Mouse (Mus musculus): Measurements from ENCODE around the gene Olfr12. TPM values are rescaled to one million over a fixed set of nuclear protein-coding genes. Genes with fewer than 3 reads are reported as not detected.

Gene Olfr12
- total and polyA plus RNA-seq, 3 experiments, result not detected

GRCm38 (mm10) chr1:92628227-92628626 lies 10.6 kb downstream of the Olfr12 start:
- no peaks in the 10 kb centered on the region for H3K36me3 ChIP-seq (ENCODE audit: control insufficient read depth, insufficient read depth, low read length)
- WGBS, result 49% methylated on average over 4 of the region's 4 CpGs
- H3K79me2 ChIP-seq (replicated peaks; ENCODE audit: control insufficient read depth, insufficient read depth, low read length), result no peaks in the 10 kb centered on the region
- no peak for DNase-seq
- no peak overlapping the region for H3K4me3 ChIP-seq
- no peaks in the 10 kb centered on the region for H3K4me1 ChIP-seq (ENCODE audit: control insufficient read depth, insufficient read depth, low read length)
- no peaks in the 10 kb centered on the region for H3K27me3 ChIP-seq (ENCODE audit: control insufficient read depth, insufficient read depth, low read length)
- H3K27ac ChIP-seq, result no peak overlapping the region
- TF ChIP-seq CTCF (IDR thresholded peaks at IDR 0.05), result no peak
- TF ChIP-seq POLR2A (IDR thresholded peaks at IDR 0.05; ENCODE audit: insufficient read depth, low read depth, low read length), result no peak
- no peak for TF ChIP-seq EP300 (IDR thresholded peaks at IDR 0.05; ENCODE audit: insufficient read depth, low read depth, low read length)
- intact Hi-C loops (cut with DNase I), result no loop called here
- H3K9ac ChIP-seq (ENCODE audit: low read depth, low read length), result no peak overlapping the region

DNA sequence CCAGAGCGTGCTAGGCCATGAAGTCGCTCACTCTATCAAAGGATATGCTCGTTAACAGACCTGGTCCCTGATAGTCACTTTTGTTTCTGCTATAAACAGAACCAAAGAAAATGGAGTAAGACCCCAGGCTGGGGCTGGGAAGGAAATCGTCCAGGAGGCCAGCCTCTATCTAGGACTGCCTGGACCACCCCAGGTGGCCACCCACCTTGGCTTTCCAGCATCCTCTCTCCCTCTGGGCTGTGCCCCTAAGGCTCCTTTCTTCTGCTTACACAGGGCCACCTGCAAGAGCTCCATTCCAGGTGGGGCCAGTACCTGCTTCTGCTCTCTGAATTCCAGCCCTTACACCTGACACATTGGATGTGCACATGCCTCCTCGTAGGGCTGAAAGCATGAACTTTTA lies 14.6 kb downstream of the Olfr12 start:
- Histone ChIP-seq H3K27me3 (ENCODE audit: control insufficient read depth, insufficient read depth, low read length) (no peaks in the 10 kb centered on the region), H3K9ac (ENCODE audit: low read depth, low read length) (no peak overlapping the region), H3K36me3 (ENCODE audit: control insufficient read depth, insufficient read depth, low read length) (no peaks in the 10 kb centered on the region), H3K4me1 (ENCODE audit: control insufficient read depth, insufficient read depth, low read length) (no peaks in the 10 kb centered on the region), H3K79me2 (replicated peaks; ENCODE audit: control insufficient read depth, insufficient read depth, low read length) (no peaks in the 10 kb centered on the region), H3K27ac (no peak overlapping the region), H3K4me3 (no peak overlapping the region)
- intact Hi-C loops (cut with DNase I), result no loop called here
- DNase-seq, result no peak
- TF ChIP-seq CTCF (IDR thresholded peaks at IDR 0.05), result no peak
- no peak for TF ChIP-seq POLR2A (IDR thresholded peaks at IDR 0.05; ENCODE audit: insufficient read depth, low read depth, low read length)
- no peak for TF ChIP-seq EP300 (IDR thresholded peaks at IDR 0.05; ENCODE audit: insufficient read depth, low read depth, low read length)
- 71% methylated on average over 5 of the region's 5 CpGs for WGBS

DNA sequence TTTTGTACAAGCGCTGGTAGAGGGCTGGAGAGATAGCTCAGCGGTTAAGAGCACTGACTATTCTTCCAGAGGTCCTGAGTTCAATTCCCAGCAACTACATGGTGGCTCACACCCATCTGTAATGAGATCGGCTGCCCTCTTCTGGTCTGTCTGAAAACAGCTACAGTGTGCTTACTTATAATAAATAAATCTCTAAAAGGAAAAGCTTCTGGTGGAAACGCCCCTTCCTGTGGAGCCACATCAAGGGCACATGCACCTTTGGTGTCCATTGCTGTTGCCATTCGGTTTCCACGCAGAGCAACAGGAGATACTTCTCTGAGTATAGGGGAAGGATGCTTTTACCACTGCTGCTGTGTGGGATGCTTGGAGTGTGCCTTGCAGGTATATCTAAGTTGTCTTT lies 15.4 kb downstream of the Olfr12 start:
- Histone ChIP-seq H3K4me3 (no peak overlapping the region), H3K27ac (no peak overlapping the region), H3K4me1 (ENCODE audit: control insufficient read depth, insufficient read depth, low read length) (no peaks in the 10 kb centered on the region), H3K27me3 (ENCODE audit: control insufficient read depth, insufficient read depth, low read length) (no peaks in the 10 kb centered on the region), H3K79me2 (replicated peaks; ENCODE audit: control insufficient read depth, insufficient read depth, low read length) (no peaks in the 10 kb centered on the region), H3K9ac (ENCODE audit: low read depth, low read length) (no peak overlapping the region), H3K36me3 (ENCODE audit: control insufficient read depth, insufficient read depth, low read length) (no peaks in the 10 kb centered on the region)
- 71% methylated on average over 6 of the region's 6 CpGs for WGBS
- TF ChIP-seq EP300 (IDR thresholded peaks at IDR 0.05; ENCODE audit: insufficient read depth, low read depth, low read length) (no peak), CTCF (IDR thresholded peaks at IDR 0.05) (0 out of 2 replicates have a peak, but pooled peaks have one; percentile 1), POLR2A (IDR thresholded peaks at IDR 0.05; ENCODE audit: insufficient read depth, low read depth, low read length) (no peak)
- intact Hi-C loops (cut with DNase I), result no loop called here
- no peak for DNase-seq

DNA sequence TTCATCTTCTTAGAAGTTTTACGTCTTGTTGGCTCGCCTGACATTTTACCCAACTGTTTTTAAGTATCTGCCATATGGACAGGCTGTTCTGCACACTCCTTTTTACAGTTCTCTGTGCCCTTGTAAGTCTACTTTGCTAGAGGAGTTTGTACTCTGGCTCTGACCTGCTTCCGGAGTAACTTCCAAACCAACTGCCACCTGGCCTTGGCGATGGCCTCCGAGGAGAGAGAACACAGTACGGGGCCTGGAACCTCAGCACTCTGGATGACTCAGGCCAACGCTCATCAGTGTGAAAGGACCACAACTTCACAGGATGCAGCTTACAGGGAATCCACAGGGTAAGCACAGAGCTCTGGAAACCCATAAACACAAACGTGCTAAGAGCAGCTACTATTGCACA lies 16.1 kb downstream of the Olfr12 start:
- Histone ChIP-seq H3K27ac (no peak overlapping the region), H3K4me1 (ENCODE audit: control insufficient read depth, insufficient read depth, low read length) (no peaks in the 10 kb centered on the region), H3K79me2 (replicated peaks; ENCODE audit: control insufficient read depth, insufficient read depth, low read length) (no peaks in the 10 kb centered on the region), H3K9ac (ENCODE audit: low read depth, low read length) (no peak overlapping the region), H3K4me3 (no peak overlapping the region), H3K27me3 (ENCODE audit: control insufficient read depth, insufficient read depth, low read length) (no peaks in the 10 kb centered on the region), H3K36me3 (ENCODE audit: control insufficient read depth, insufficient read depth, low read length) (no peaks in the 10 kb centered on the region)
- 78% methylated on average over 8 of the region's 8 CpGs for WGBS
- TF ChIP-seq EP300 (IDR thresholded peaks at IDR 0.05; ENCODE audit: insufficient read depth, low read depth, low read length), result no peak
- TF ChIP-seq POLR2A (IDR thresholded peaks at IDR 0.05; ENCODE audit: insufficient read depth, low read depth, low read length), result no peak
- TF ChIP-seq CTCF (IDR thresholded peaks at IDR 0.05), result no peak
- intact Hi-C loops (cut with DNase I), result no loop called here
- no peak for DNase-seq

DNA sequence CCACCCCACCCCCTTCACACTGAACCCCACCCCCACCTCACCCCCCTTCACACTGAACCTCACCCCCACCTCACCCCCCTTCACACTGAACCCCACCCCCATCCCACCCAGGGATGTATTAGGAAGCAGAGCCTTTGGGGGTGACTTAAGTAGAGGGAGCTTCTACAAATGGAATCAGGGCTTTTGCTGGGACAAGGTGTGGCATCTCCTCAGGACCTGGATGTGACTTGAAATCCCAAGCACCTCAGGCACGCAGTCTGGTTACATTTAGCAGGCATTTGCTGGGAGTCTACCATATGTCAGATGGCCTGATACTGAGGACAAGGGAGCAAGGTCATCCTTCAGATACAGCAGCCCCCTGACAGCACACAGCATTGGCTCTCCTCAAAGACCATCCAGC lies 17.0 kb downstream of the Olfr12 start:
- H3K27me3 ChIP-seq (ENCODE audit: control insufficient read depth, insufficient read depth, low read length), result no peaks in the 10 kb centered on the region
- no peaks in the 10 kb centered on the region for H3K79me2 ChIP-seq (replicated peaks; ENCODE audit: control insufficient read depth, insufficient read depth, low read length)
- intact Hi-C loops (cut with DNase I), result no loop called here
- H3K36me3 ChIP-seq (ENCODE audit: control insufficient read depth, insufficient read depth, low read length), result no peaks in the 10 kb centered on the region
- no peaks in the 10 kb centered on the region for H3K4me1 ChIP-seq (ENCODE audit: control insufficient read depth, insufficient read depth, low read length)
- no peak overlapping the region for H3K27ac ChIP-seq
- H3K9ac ChIP-seq (ENCODE audit: low read depth, low read length), result no peak overlapping the region
- TF ChIP-seq EP300 (IDR thresholded peaks at IDR 0.05; ENCODE audit: insufficient read depth, low read depth, low read length) (no peak), POLR2A (IDR thresholded peaks at IDR 0.05; ENCODE audit: insufficient read depth, low read depth, low read length) (no peak), CTCF (IDR thresholded peaks at IDR 0.05) (no peak)
- WGBS, result 44% methylated on average over 1 of the region's 1 CpGs
- H3K4me3 ChIP-seq, result no peak overlapping the region
- DNase-seq, result no peak

GRCm38 (mm10) chr1:92634976-92635599 lies 17.5 kb downstream of the Olfr12 start:
- WGBS, result 70% methylated on average over 4 of the region's 4 CpGs
- H3K79me2 ChIP-seq (replicated peaks; ENCODE audit: control insufficient read depth, insufficient read depth, low read length), result no peaks in the 10 kb centered on the region
- H3K4me3 ChIP-seq, result no peak overlapping the region
- DNase-seq, result no peak
- H3K27me3 ChIP-seq (ENCODE audit: control insufficient read depth, insufficient read depth, low read length), result no peaks in the 10 kb centered on the region
- intact Hi-C loops (cut with DNase I), result no loop called here
- no peak overlapping the region for H3K9ac ChIP-seq (ENCODE audit: low read depth, low read length)
- H3K36me3 ChIP-seq (ENCODE audit: control insufficient read depth, insufficient read depth, low read length), result no peaks in the 10 kb centered on the region
- no peaks in the 10 kb centered on the region for H3K4me1 ChIP-seq (ENCODE audit: control insufficient read depth, insufficient read depth, low read length)
- TF ChIP-seq CTCF (IDR thresholded peaks at IDR 0.05), result no peak
- TF ChIP-seq EP300 (IDR thresholded peaks at IDR 0.05; ENCODE audit: insufficient read depth, low read depth, low read length), result no peak
- TF ChIP-seq POLR2A (IDR thresholded peaks at IDR 0.05; ENCODE audit: insufficient read depth, low read depth, low read length), result no peak
- no peak overlapping the region for H3K27ac ChIP-seq

Data from heart, adult 2 months (tissue).